Mouse (Mus musculus) heart, adult 2 months (tissue): Measurements from ENCODE around the gene Smchd1.

ENCODE experiments used
- CTCF ChIP-seq: fragments of 200-600 bp; IDR thresholded peaks from 2 replicates; pipeline ENCODE4 v1.8.1; 2022; ENCODE audit warnings: antibody characterized with exemption, mild to moderate bottlenecking, moderate library complexity
- POLR2A ChIP-seq: fragments of 200-500 bp; IDR thresholded peaks from 2 replicates; pipeline ENCODE4 v1.6.1; 2011; ENCODE audit warnings: mild to moderate bottlenecking, low read depth, low read length, control low read depth; ENCODE audit not compliant: insufficient read depth

DNA sequence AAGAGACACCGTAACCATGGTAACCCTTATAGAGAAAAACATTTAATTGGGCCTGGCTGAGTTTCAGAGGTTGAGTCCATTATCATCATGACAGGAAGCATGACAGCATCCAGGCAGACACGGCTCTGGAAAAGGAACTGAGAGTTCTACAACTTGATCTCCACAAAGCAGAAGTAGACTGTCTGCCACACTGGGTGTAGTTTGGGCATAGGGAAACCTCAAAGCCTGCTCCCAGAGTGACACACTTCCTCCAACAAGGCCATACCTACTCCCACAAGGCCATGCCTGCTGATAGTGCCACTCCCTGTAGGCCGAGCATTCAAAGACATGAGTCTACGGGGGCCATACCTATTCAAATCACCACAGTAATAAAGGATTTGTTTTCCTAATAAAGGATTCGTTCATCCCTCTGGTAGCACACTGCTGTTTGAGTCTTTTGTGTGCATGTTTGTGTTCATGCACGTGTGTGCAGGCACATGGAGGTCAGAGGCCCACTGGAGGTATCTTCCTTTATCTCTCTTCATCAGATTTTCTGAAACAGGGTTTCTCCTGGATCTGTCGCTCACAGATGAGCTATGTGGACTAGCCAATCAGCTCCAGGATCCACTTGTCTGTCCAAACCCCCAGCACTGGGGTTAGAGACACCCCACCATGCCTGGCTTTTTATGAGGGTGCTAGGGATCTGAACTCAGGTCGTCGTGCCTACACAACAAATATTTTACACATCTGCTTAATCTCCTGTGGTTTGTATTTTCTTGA, 14.7 kb upstream of the Smchd1 start:
- TF ChIP-seq CTCF (no peak), POLR2A (no peak)
